In the genomic region with DNA sequence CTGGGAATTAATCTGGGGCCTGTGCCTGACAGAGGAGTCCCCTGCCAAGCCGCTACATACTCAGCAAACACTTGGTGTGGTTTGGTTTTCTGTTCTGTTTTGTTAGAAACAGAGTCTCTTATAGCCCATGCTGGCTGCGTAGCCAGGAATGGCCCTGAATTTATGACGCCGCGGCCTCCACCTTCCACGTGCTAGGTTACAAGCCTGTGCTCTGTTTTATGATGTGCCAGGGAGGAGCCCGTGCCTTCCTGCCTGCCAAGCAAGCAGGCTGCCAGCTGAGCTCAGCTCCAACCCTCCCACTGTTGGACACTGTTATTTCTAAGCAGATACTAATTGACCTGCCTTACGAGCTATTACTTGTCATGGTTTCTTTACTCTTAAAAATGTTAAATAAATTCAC, we compare ENCODE assay signal across 12 mouse cellular contexts.
DNase-seq lines count a peak whose midpoint lies in the region; ATAC-seq and TF ChIP-seq lines count a peak whose summit lies in the region.
"Had no signal": no experiment of that assay in that cellular context is flagged by ENCODE, and none has a peak within 500 bp of the region (broad histone marks: within the 10 kb centered on the region; RNA-seq: fewer than 3 reads in every experiment).

No protein-coding gene starts in this region.

- no peaks in the 10 kb centered on the region for H3K9me3 ChIP-seq in kidney, embryonic 16.5 days (ENCODE audit: low read length)
- no peaks in the 10 kb centered on the region for H3K9me3 ChIP-seq in hindbrain, embryonic 11.5 days (ENCODE audit: control insufficient read depth, low read length)
- H3K9me3 ChIP-seq in midbrain, embryonic 10.5 days (replicated peaks): no peaks in the 10 kb centered on the region
- H3K9me3 ChIP-seq: embryonic facial prominence, embryonic 12.5 days; hindbrain, embryonic 13.5 days had no signal

- H3K9ac ChIP-seq in kidney, embryonic 16.5 days (replicated peaks; ENCODE audit: low read length): no peak overlapping the region
- H3K9ac ChIP-seq in hindbrain, embryonic 11.5 days (ENCODE audit: low read depth, low read length): no peak overlapping the region
- H3K9ac ChIP-seq: embryonic facial prominence, embryonic 12.5 days; hindbrain, embryonic 13.5 days had no signal

- peak overlapping the region; percentile 44; the same call in 1 of the 2 replicates for H3K27ac ChIP-seq in kidney, embryonic 16.5 days (ENCODE audit: low read length)
- H3K27ac ChIP-seq in hindbrain, embryonic 11.5 days (ENCODE audit: low read depth, low read length): no peak overlapping the region
- no peak overlapping the region for H3K27ac ChIP-seq in midbrain, embryonic 10.5 days (replicated peaks)
- H3K27ac ChIP-seq: embryonic facial prominence, embryonic 12.5 days; hindbrain, embryonic 13.5 days had no signal

- no peaks in the 10 kb centered on the region for H3K36me3 ChIP-seq in kidney, embryonic 16.5 days (ENCODE audit: insufficient read depth, low read length)
- H3K36me3 ChIP-seq in hindbrain, embryonic 11.5 days (ENCODE audit: control insufficient read depth, insufficient read depth, low read length): no peaks in the 10 kb centered on the region
- peaks cover 2% of the 10 kb centered on the region; the same call in 1 of the 2 replicates for H3K36me3 ChIP-seq in midbrain, embryonic 10.5 days
- H3K36me3 ChIP-seq: embryonic facial prominence, embryonic 12.5 days; hindbrain, embryonic 13.5 days had no signal

- H3K4me1 ChIP-seq in kidney, embryonic 16.5 days (ENCODE audit: insufficient read depth, low read length): peaks cover 31% of the 10 kb centered on the region
- H3K4me1 ChIP-seq in hindbrain, embryonic 11.5 days (replicated peaks; ENCODE audit: control insufficient read depth, insufficient read depth, low read length): no peaks in the 10 kb centered on the region
- peaks cover 16% of the 10 kb centered on the region for H3K4me1 ChIP-seq in midbrain, embryonic 10.5 days
- H3K4me1 ChIP-seq: embryonic facial prominence, embryonic 12.5 days had no signal

- no peak overlapping the region for H3K4me2 ChIP-seq in kidney, embryonic 16.5 days (replicated peaks; ENCODE audit: low read depth, low read length)
- no peak overlapping the region for H3K4me2 ChIP-seq in hindbrain, embryonic 11.5 days (replicated peaks; ENCODE audit: low read depth, low read length)
- H3K4me2 ChIP-seq: embryonic facial prominence, embryonic 12.5 days; hindbrain, embryonic 13.5 days had no signal

- ATAC-seq in kidney, embryonic 16.5 days (ENCODE audit: low FRiP score, low TSS enrichment): peak; percentile 86
- no peak for ATAC-seq in hindbrain, embryonic 11.5 days (ENCODE audit: low FRiP score)
- ATAC-seq: lung, postnatal 0 days; Patski had no signal

- 34% methylated on average over 8 of the region's 8 CpGs for WGBS in kidney, embryonic 16.5 days
- 97% methylated on average over 8 of the region's 8 CpGs for WGBS in hindbrain, embryonic 11.5 days
- 95% methylated on average over 8 of the region's 8 CpGs for WGBS in midbrain, embryonic 10.5 days

- DNase-seq in kidney, adult 18-20 months: peak; percentile 26
- no peak for DNase-seq in kidney, adult 8-10 months
- DNase-seq in adrenal gland, adult 8-10 months: peak; percentile 64
- peak; percentile 49 for DNase-seq in brain, embryonic 14.5 days (ENCODE audit: low read depth)
- DNase-seq in thymus, postnatal 14 days: no peak
- DNase-seq in hindbrain, embryonic 11.5 days (ENCODE audit: low spot score): no peak
- no peak for DNase-seq in midbrain, embryonic 10.5 days (ENCODE audit: low spot score)

- TF ChIP-seq CTCF in brain, embryonic 14.5 days (IDR thresholded peaks at IDR 0.05; ENCODE audit: borderline replicate concordance, extremely low read depth, insufficient read depth, insufficient read length): no peak

- no peaks in the 10 kb centered on the region for H3K27me3 ChIP-seq in kidney, embryonic 16.5 days (ENCODE audit: insufficient read depth, low read length)
- no peaks in the 10 kb centered on the region for H3K27me3 ChIP-seq in hindbrain, embryonic 11.5 days (ENCODE audit: control insufficient read depth, insufficient read depth, low read length)
- H3K27me3 ChIP-seq in midbrain, embryonic 10.5 days (ENCODE audit: low read depth, poor library complexity, severe bottlenecking): no peaks in the 10 kb centered on the region
- H3K27me3 ChIP-seq: embryonic facial prominence, embryonic 12.5 days; hindbrain, embryonic 13.5 days; Patski had no signal

- no peak overlapping the region for H3K4me3 ChIP-seq in kidney, embryonic 16.5 days (ENCODE audit: low read length)
- no peak overlapping the region for H3K4me3 ChIP-seq in hindbrain, embryonic 11.5 days (ENCODE audit: low read depth, low read length)
- H3K4me3 ChIP-seq in midbrain, embryonic 10.5 days: no peak overlapping the region
- H3K4me3 ChIP-seq: embryonic facial prominence, embryonic 12.5 days; hindbrain, embryonic 13.5 days had no signal

- no peak for TF ChIP-seq POLR2A in brain, embryonic 14.5 days (IDR thresholded peaks at IDR 0.05; ENCODE audit: borderline replicate concordance, extremely low read depth, insufficient read depth, insufficient read length, poor library complexity, severe bottlenecking)

Comparison
In these comparisons a context has a peak if more than half of its experiments do, and no peak if none do; other contexts are left out.
1. DNase-seq: peak in kidney, adult 18-20 months (single experiment), adrenal gland, adult 8-10 months (single experiment) and brain, embryonic 14.5 days (single experiment); none in kidney, adult 8-10 months (0 of 2), thymus, postnatal 14 days (single experiment), hindbrain, embryonic 11.5 days (single experiment) and midbrain, embryonic 10.5 days (single experiment).